13 mouse cellular contexts compared by ENCODE assay signal in genomic region chr2:33720380-33720898, GRCm38 (mm10).
DNase-seq lines count a peak whose midpoint lies in the region; ATAC-seq lines count a peak whose summit lies in the region.
"Had no signal": no experiment of that assay in that cellular context is flagged by ENCODE, and none has a peak within 500 bp of the region (broad histone marks: within the 10 kb centered on the region; RNA-seq: fewer than 3 reads in every experiment).

No protein-coding gene starts in this region.

- H3K27ac ChIP-seq in midbrain, embryonic 14.5 days (replicated peaks; ENCODE audit: low read depth, low read length), result no peak overlapping the region
- H3K27ac ChIP-seq in midbrain, embryonic 15.5 days, result no peak overlapping the region
- H3K27ac ChIP-seq in limb, embryonic 12.5 days, result peak overlapping the region; percentile 98
- H3K27ac ChIP-seq in heart, embryonic 10.5 days, result no peak overlapping the region
- H3K27ac ChIP-seq: heart, adult 2 months; midbrain, embryonic 13.5 days had no signal

- WGBS in midbrain, embryonic 14.5 days, result 32% methylated on average over 9 of the region's 9 CpGs
- WGBS in midbrain, embryonic 15.5 days, result 42% methylated on average over 9 of the region's 9 CpGs
- WGBS in limb, embryonic 12.5 days, result 25% methylated on average over 9 of the region's 9 CpGs
- WGBS in heart, embryonic 10.5 days, result 51% methylated on average over 9 of the region's 9 CpGs

- no peaks in the 10 kb centered on the region for H3K36me3 ChIP-seq in midbrain, embryonic 14.5 days (ENCODE audit: control insufficient read depth, insufficient read depth, low read length)
- no peaks in the 10 kb centered on the region for H3K36me3 ChIP-seq in midbrain, embryonic 15.5 days (replicated peaks)
- H3K36me3 ChIP-seq in limb, embryonic 12.5 days, result no peaks in the 10 kb centered on the region
- no peaks in the 10 kb centered on the region for H3K36me3 ChIP-seq in heart, embryonic 10.5 days
- H3K36me3 ChIP-seq: midbrain, embryonic 13.5 days had no signal

- H3K4me3 ChIP-seq in midbrain, embryonic 14.5 days (replicated peaks; ENCODE audit: low read depth, low read length), result no peak overlapping the region
- no peak overlapping the region for H3K4me3 ChIP-seq in midbrain, embryonic 15.5 days
- H3K4me3 ChIP-seq in limb, embryonic 12.5 days (replicated peaks), result no peak overlapping the region
- H3K4me3 ChIP-seq in heart, embryonic 10.5 days, result no peak overlapping the region
- H3K4me3 ChIP-seq: heart, adult 2 months; midbrain, embryonic 13.5 days had no signal

- H3K9me3 ChIP-seq in midbrain, embryonic 14.5 days (ENCODE audit: control insufficient read depth, low read length), result no peaks in the 10 kb centered on the region
- no peaks in the 10 kb centered on the region for H3K9me3 ChIP-seq in midbrain, embryonic 15.5 days
- peaks cover 3% of the 10 kb centered on the region; the same call in 1 of the 2 replicates for H3K9me3 ChIP-seq in limb, embryonic 12.5 days
- no peaks in the 10 kb centered on the region for H3K9me3 ChIP-seq in heart, embryonic 10.5 days
- H3K9me3 ChIP-seq: midbrain, embryonic 13.5 days had no signal

- H3K4me2 ChIP-seq in midbrain, embryonic 14.5 days (ENCODE audit: low read length), result no peak overlapping the region
- no peak overlapping the region for H3K4me2 ChIP-seq in midbrain, embryonic 15.5 days
- H3K4me2 ChIP-seq in limb, embryonic 12.5 days, result peak overlapping the region; percentile 13; the same call in 1 of the 2 replicates
- H3K4me2 ChIP-seq: liver, embryonic 11.5 days; midbrain, embryonic 13.5 days had no signal

- peak; percentile 76 for DNase-seq in midbrain, embryonic 14.5 days
- peak; percentile 45 for DNase-seq in cerebellum, adult 11 months
- peak; percentile 95 for DNase-seq in cerebellum, postnatal 14 days
- DNase-seq in Muller cell, postnatal 12 days (ENCODE audit: inconsistent ontology term), result no peak
- no peak for DNase-seq in heart, embryonic 10.5 days (ENCODE audit: low spot score)
- DNase-seq: heart, adult 2 months; heart, postnatal 4 days; kidney, adult 9 months; spleen, adult 18-20 months had no signal

- H3K4me1 ChIP-seq in midbrain, embryonic 14.5 days (ENCODE audit: control insufficient read depth, insufficient read depth, low read length), result peaks cover 34% of the 10 kb centered on the region
- peaks cover 32% of the 10 kb centered on the region for H3K4me1 ChIP-seq in midbrain, embryonic 15.5 days
- peaks cover 50% of the 10 kb centered on the region for H3K4me1 ChIP-seq in limb, embryonic 12.5 days (replicated peaks)
- peaks cover 35% of the 10 kb centered on the region for H3K4me1 ChIP-seq in heart, embryonic 10.5 days

- ATAC-seq in midbrain, embryonic 14.5 days (ENCODE audit: low FRiP score, low TSS enrichment), result no peak
- no peak for ATAC-seq in midbrain, embryonic 15.5 days (replicated peaks)
- ATAC-seq in limb, embryonic 12.5 days (ENCODE audit: insufficient number of reproducible peaks, insufficient read depth, low FRiP score, low TSS enrichment, low read depth), result no peak
- ATAC-seq: midbrain, embryonic 13.5 days had no signal

- H3K9ac ChIP-seq in midbrain, embryonic 14.5 days (replicated peaks; ENCODE audit: low read length), result no peak overlapping the region
- H3K9ac ChIP-seq in midbrain, embryonic 15.5 days, result no peak overlapping the region
- H3K9ac ChIP-seq in limb, embryonic 12.5 days (replicated peaks), result no peak overlapping the region
- H3K9ac ChIP-seq: midbrain, embryonic 13.5 days had no signal

- H3K27me3 ChIP-seq in midbrain, embryonic 14.5 days (ENCODE audit: control insufficient read depth, insufficient read depth, low read length), result peaks cover 5% of the 10 kb centered on the region; the same call in 1 of the 2 replicates
- H3K27me3 ChIP-seq in midbrain, embryonic 15.5 days (replicated peaks), result peaks cover 15% of the 10 kb centered on the region; the same call in 1 of the 2 replicates
- H3K27me3 ChIP-seq in limb, embryonic 12.5 days, result peaks cover 12% of the 10 kb centered on the region
- peaks cover 34% of the 10 kb centered on the region for H3K27me3 ChIP-seq in heart, embryonic 10.5 days (ENCODE audit: insufficient read depth, poor library complexity, severe bottlenecking)

Comparison
In these comparisons a context has a peak if more than half of its experiments do, and no peak if none do; other contexts are left out.
1. DNase-seq: peak in midbrain, embryonic 14.5 days (single experiment), cerebellum, adult 11 months (single experiment) and cerebellum, postnatal 14 days (2 of 2); none in Muller cell, postnatal 12 days (single experiment) and heart, embryonic 10.5 days (single experiment).